Mouse (Mus musculus) MEL (cell line): ENCODE results near the gene H2-M5.

ENCODE experiments used
- CHD2 ChIP-seq: IDR thresholded peaks from 2 replicates; pipeline ENCODE4 v1.6.1; 2011; ENCODE audit warnings: low read length, improper control_type of control experiment
- E2F4 ChIP-seq: IDR thresholded peaks from 2 replicates; pipeline ENCODE4 v1.6.1; 2011; ENCODE audit warnings: low read depth, low read length, improper control_type of control experiment, borderline replicate concordance
- ELF1 ChIP-seq: IDR thresholded peaks from 2 replicates; pipeline ENCODE4 v1.6.1; 2014; ENCODE audit warnings: low read depth, mild to moderate bottlenecking, inconsistent platforms, low read length, improper control_type of control experiment, moderate library complexity
- POLR2AphosphoS5 ChIP-seq: IDR thresholded peaks from 2 replicates; pipeline ENCODE4 v1.6.1; 2012; ENCODE audit warnings: low read depth, borderline replicate concordance, mild to moderate bottlenecking, inconsistent platforms, low read length, moderate library complexity, mixed read lengths
- USF2 ChIP-seq, 2 experiments: IDR thresholded peaks; 2 replicates each; pipeline ENCODE4 v1.6.1; 2011 to 2012; ENCODE audit warnings: improper control_type of control experiment in 2 of 2, low read length in 2 of 2, borderline replicate concordance in 1 of 2, inconsistent platforms in 1 of 2, low read depth in 1 of 2, mild to moderate bottlenecking in 1 of 2; ENCODE audit not compliant: insufficient read depth in 1 of 2

DNA sequence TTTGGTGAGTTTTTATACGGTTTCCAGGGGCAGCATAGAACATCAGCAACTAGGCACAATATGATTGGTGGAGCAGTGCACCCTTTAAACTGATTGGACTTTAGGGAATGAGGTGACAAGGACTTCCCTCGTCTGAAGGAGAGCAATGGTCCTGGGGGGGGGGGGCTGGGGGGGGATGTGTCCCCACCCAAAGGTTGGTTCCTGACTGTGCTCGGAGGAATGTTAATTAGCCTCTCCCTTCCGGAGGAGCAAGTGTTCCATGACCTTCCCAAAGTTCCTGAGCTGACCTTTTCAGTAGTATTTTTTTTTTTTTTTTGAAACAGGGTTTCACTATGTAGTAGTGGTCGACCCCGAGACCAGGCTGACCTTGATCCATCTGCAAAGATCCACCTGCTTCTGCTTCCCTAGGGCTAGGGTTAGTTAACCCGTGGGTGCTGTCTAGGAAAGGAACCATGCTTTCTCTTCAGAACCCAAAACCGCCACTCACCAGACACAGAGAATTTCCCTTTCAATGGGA, 16.0 kb downstream of the H2-M5 start:
- no peak for TF ChIP-seq ELF1
- TF ChIP-seq USF2 (IDR thresholded peaks at IDR 0.05; ENCODE audit: borderline replicate concordance in 1 of 2, insufficient read depth in 1 of 2, low read depth in 1 of 2, low read length in 2 of 2) = no peak
- no peak for TF ChIP-seq CHD2
- TF ChIP-seq POLR2AphosphoS5 = no peak
- no peak for TF ChIP-seq E2F4
